Mouse (Mus musculus): ENCODE data around the gene Cul7. TPM values are rescaled to one million over a fixed set of nuclear protein-coding genes. Genes with fewer than 3 reads are reported as not detected.
A peak's percentile ranks its signal among the peaks of the same experiment; 100 is the strongest.

Cul7 gene
- total and polyA plus RNA-seq, 3 experiments: 33.3 to 82.5 (median 68.1) TPM

DNA sequence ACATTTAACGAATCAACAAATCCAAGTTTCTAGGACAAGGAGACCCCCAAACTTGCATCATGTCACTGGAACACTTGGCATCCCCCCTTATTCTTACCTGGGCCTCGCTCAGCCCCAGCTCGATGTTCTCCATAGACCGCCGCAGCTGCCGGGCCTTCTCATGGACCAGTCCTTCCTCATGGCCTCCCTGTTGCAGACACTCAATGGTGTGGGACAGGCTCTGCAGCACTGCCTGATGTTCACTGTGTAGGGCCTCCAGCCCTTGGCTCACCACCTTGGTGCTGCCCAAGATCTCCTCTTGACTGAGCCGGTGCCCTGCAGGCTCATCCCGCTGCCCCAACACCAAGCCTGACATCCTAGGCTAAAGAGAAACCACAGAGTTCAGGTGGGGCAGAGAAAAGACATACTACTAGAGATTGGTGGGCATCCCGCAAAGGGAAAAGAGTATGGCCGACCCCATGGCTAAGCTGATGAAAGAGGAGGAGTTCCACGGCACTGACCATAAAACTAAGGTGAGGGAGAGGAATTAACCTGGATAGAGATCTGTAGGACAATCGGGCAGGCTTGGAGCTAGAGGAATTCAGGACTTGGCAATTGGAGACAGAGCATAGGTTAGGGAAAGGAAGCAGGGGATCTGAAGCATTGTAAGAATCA, 5.9 kb upstream of the Cul7 start:
- in situ Hi-C loops (cut with MboI; ENCODE audit: low pct_ligation_motif_present, low pct_unique_long_range_greater_than_20kb, low sequenced_read_pairs) (no loop called here), dilution Hi-C loops (cut with MboI; ENCODE audit: extremely low pct_ligation_motif_present, extremely low pct_unique_long_range_greater_than_20kb, low sequenced_read_pairs) (no loop called here)
- Histone ChIP-seq H3K27ac (ENCODE audit: insufficient read depth, low read depth) (no peak overlapping the region), H3K9ac (ENCODE audit: insufficient read depth, low read depth) (peak overlapping the region; percentile 91; the same call in 1 of the 2 replicates), H3K4me1 (ENCODE audit: control insufficient read depth in 1 of 2, insufficient read depth in 2 of 2) (peaks cover 5 to 37% of the 10 kb centered on the region in 2 experiments; a peak in 3 of 4 replicates), H3K27me3 (replicated peaks) (no peaks in the 10 kb centered on the region), H3K4me2 (ENCODE audit: insufficient read depth, low read depth, poor library complexity, severe bottlenecking) (peak overlapping the region; percentile 99; the same call in 1 of the 2 replicates), H3K4me3 (replicated peaks in 1 of 3; ENCODE audit: low read depth in 2 of 3, low read length in 2 of 3, poor library complexity in 1 of 3) (no peak overlapping the region), H3K9me3 (replicated peaks; ENCODE audit: low read length) (no peaks in the 10 kb centered on the region), H3K36me3 (replicated peaks in 1 of 2; ENCODE audit: control insufficient read depth in 1 of 2, insufficient read depth in 1 of 2, low read length in 1 of 2) (peaks cover 11 to 44% of the 10 kb centered on the region in 2 experiments), H3K79me2 (replicated peaks; ENCODE audit: control insufficient read depth, extremely low read depth, insufficient read depth, poor library complexity, severe bottlenecking) (peaks cover 9% of the 10 kb centered on the region)
- TF ChIP-seq CTCF (conservative IDR thresholded peaks at IDR 0.05 in 1 of 2, IDR thresholded peaks at IDR 0.05 in 1 of 2; ENCODE audit: low read depth in 2 of 2, low read length in 2 of 2) (no peak), MAFK (IDR thresholded peaks at IDR 0.05; ENCODE audit: insufficient replicate concordance, low read length) (no peak), SMC3 (IDR thresholded peaks at IDR 0.05; ENCODE audit: low read depth, low read length) (no peak), NELFE (IDR thresholded peaks at IDR 0.05; ENCODE audit: low read depth, low read length) (no peak), JUND (conservative IDR thresholded peaks at IDR 0.05; ENCODE audit: low read depth, low read length) (no peak), JUN (IDR thresholded peaks at IDR 0.05; ENCODE audit: insufficient read depth, low read depth, low read length) (no peak), E2F4 (IDR thresholded peaks at IDR 0.05; ENCODE audit: insufficient replicate concordance, low read depth, low read length) (no peak), EP300 (IDR thresholded peaks at IDR 0.05; ENCODE audit: low read length) (no peak), MAZ (IDR thresholded peaks at IDR 0.05; ENCODE audit: low read depth, low read length) (no peak), RAD21 (IDR thresholded peaks at IDR 0.05; ENCODE audit: low read depth, low read length) (no peak), TCF12 (IDR thresholded peaks at IDR 0.05; ENCODE audit: low read depth, low read length) (no peak), ZNF384 (IDR thresholded peaks at IDR 0.05; ENCODE audit: low read depth, low read length) (no peak), CHD2 (IDR thresholded peaks at IDR 0.05; ENCODE audit: low read length) (no peak), POLR2AphosphoS2 (IDR thresholded peaks at IDR 0.05; ENCODE audit: low read depth, low read length) (no peak), RCOR1 (conservative IDR thresholded peaks at IDR 0.05; ENCODE audit: low read depth, low read length) (no peak), BHLHE40 (IDR thresholded peaks at IDR 0.05; ENCODE audit: low read depth, low read length) (no peak)
- no peak for DNase-seq (ENCODE audit: extremely low read depth)

DNA sequence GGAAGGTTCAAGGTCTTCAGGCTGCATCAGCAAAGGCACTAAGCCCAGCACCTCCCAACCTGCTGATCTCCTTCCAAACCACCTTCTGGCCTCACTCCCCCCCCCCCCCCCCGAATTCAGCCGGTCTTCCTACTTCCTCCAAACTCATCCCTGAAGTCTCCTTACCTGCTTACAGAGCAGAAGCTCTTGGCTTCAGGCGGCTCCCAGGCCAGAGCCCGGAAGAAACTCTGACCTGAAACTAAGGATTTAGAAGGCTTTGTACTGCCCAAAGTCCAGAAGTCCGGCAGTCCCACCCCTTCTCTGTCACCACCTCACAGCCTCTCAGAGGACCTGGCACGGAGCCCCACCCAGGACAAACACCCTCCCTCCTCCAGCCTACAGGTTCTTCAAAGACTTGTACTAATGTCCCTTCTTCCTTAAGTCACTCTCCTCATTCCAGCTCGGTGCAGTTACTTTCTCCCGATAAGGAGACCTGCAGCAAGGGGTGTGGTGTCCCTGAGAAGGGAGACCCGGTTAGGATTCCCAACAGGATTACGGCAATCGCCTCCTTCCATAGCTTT, 5.1 kb upstream of the Cul7 start:
- Histone ChIP-seq H3K4me3 (replicated peaks in 1 of 3; ENCODE audit: low read depth in 2 of 3, low read length in 2 of 3, poor library complexity in 1 of 3) (peak overlapping the region; percentile 75 to 92 (median 83)), H3K36me3 (replicated peaks in 1 of 2; ENCODE audit: control insufficient read depth in 1 of 2, insufficient read depth in 1 of 2, low read length in 1 of 2) (peaks cover 14 to 43% of the 10 kb centered on the region in 2 experiments), H3K27me3 (replicated peaks) (no peaks in the 10 kb centered on the region), H3K4me1 (ENCODE audit: control insufficient read depth in 1 of 2, insufficient read depth in 2 of 2) (peaks cover 5 to 44% of the 10 kb centered on the region in 2 experiments; a peak in 3 of 4 replicates), H3K9me3 (replicated peaks; ENCODE audit: low read length) (no peaks in the 10 kb centered on the region), H3K4me2 (ENCODE audit: insufficient read depth, low read depth, poor library complexity, severe bottlenecking) (peak overlapping the region; percentile 99), H3K9ac (ENCODE audit: insufficient read depth, low read depth) (peak overlapping the region; percentile 91), H3K27ac (ENCODE audit: insufficient read depth, low read depth) (no peak overlapping the region), H3K79me2 (replicated peaks; ENCODE audit: control insufficient read depth, extremely low read depth, insufficient read depth, poor library complexity, severe bottlenecking) (peaks cover 9% of the 10 kb centered on the region)
- DNase-seq (ENCODE audit: extremely low read depth): no peak
- TF ChIP-seq ELF1 (IDR thresholded peaks at IDR 0.05; ENCODE audit: low read depth, low read length) (no peak), BHLHE40 (IDR thresholded peaks at IDR 0.05; ENCODE audit: low read depth, low read length) (no peak), POLR2AphosphoS2 (IDR thresholded peaks at IDR 0.05; ENCODE audit: low read depth, low read length) (no peak), MXI1 (IDR thresholded peaks at IDR 0.05; ENCODE audit: low read depth, low read length) (no peak)
- dilution Hi-C loops (cut with MboI; ENCODE audit: extremely low pct_ligation_motif_present, extremely low pct_unique_long_range_greater_than_20kb, low sequenced_read_pairs): no loop called here
- in situ Hi-C loops (cut with MboI; ENCODE audit: low pct_ligation_motif_present, low pct_unique_long_range_greater_than_20kb, low sequenced_read_pairs): no loop called here

Data from CH12.LX (cell line).